In the genomic region with DNA sequence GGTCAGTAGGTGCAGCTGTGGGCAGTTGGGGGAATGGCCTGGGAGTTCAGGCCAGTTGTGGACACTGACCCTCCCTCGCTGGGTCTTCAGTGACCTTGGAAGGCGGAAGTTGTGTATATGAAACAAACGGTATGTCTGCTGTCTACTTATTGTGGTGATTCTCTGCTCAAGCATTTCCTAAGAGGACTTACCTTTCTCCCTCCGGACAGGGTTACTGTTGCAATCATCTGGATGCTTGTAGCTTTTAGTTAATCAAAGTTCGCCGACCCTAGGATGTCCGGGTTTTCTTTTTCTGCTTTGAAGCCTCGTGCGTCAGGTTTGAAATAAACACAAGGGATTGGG, we compare ENCODE assay signal across 8 mouse cellular contexts. TPM values are rescaled to one million over a fixed set of nuclear protein-coding genes. Genes with fewer than 3 reads are reported as not detected.
DNase-seq lines count a peak whose midpoint lies in the region; ATAC-seq and TF ChIP-seq lines count a peak whose summit lies in the region.

No protein-coding gene starts in this region.

- no peak for DNase-seq in lung, postnatal 36 days
- no peak for DNase-seq in embryonic facial prominence, embryonic 14.5 days (ENCODE audit: low spot score)
- DNase-seq in layer of hippocampus, adult 9-10 months (ENCODE audit: low spot score), result no peak
- DNase-seq in layer of hippocampus, adult 11-12 months (ENCODE audit: low spot score), result no peak
- DNase-seq in spleen, adult 18-20 months, result no peak

- H3K4me3 ChIP-seq in lung, embryonic 15.5 days, result peak overlapping the region; percentile 62
- H3K4me3 ChIP-seq in embryonic facial prominence, embryonic 14.5 days (ENCODE audit: low read depth, low read length), result peak overlapping the region; percentile 57
- H3K4me3 ChIP-seq in limb, embryonic 12.5 days (replicated peaks), result peak overlapping the region; percentile 60
- H3K4me3 ChIP-seq in olfactory bulb, adult 2 months (ENCODE audit: insufficient read depth, low read depth, low read length), result peak overlapping the region; percentile 53

- H3K27ac ChIP-seq in lung, embryonic 15.5 days, result no peak overlapping the region
- no peak overlapping the region for H3K27ac ChIP-seq in embryonic facial prominence, embryonic 14.5 days (replicated peaks; ENCODE audit: low read depth, low read length)
- no peak overlapping the region for H3K27ac ChIP-seq in limb, embryonic 12.5 days
- H3K27ac ChIP-seq in olfactory bulb, adult 2 months (ENCODE audit: insufficient read depth, low read depth, low read length), result no peak overlapping the region

- H3K9ac ChIP-seq in lung, embryonic 15.5 days, result peak overlapping the region; percentile 44
- H3K9ac ChIP-seq in embryonic facial prominence, embryonic 14.5 days (ENCODE audit: low read depth, low read length), result peak overlapping the region; percentile 62
- H3K9ac ChIP-seq in limb, embryonic 12.5 days (replicated peaks), result peak overlapping the region; percentile 65

- 7% methylated on average over 9 of the region's 9 CpGs for WGBS in lung, embryonic 15.5 days
- WGBS in embryonic facial prominence, embryonic 14.5 days, result 18% methylated on average over 9 of the region's 9 CpGs
- 17% methylated on average over 9 of the region's 9 CpGs for WGBS in limb, embryonic 12.5 days
- WGBS in olfactory bulb, adult 2 months, result 5% methylated on average over 9 of the region's 9 CpGs

- TF ChIP-seq CTCF in olfactory bulb, adult 2 months (IDR thresholded peaks at IDR 0.05; ENCODE audit: insufficient read depth, low read depth, low read length), result no peak

- H3K9me3 ChIP-seq in lung, embryonic 15.5 days, result no peaks in the 10 kb centered on the region
- no peaks in the 10 kb centered on the region for H3K9me3 ChIP-seq in embryonic facial prominence, embryonic 14.5 days (ENCODE audit: control insufficient read depth, low read length)
- no peaks in the 10 kb centered on the region for H3K9me3 ChIP-seq in limb, embryonic 12.5 days

- no peaks in the 10 kb centered on the region for H3K36me3 ChIP-seq in lung, embryonic 15.5 days
- no peaks in the 10 kb centered on the region for H3K36me3 ChIP-seq in embryonic facial prominence, embryonic 14.5 days (ENCODE audit: control insufficient read depth, insufficient read depth, low read length)
- no peaks in the 10 kb centered on the region for H3K36me3 ChIP-seq in limb, embryonic 12.5 days

- H3K4me2 ChIP-seq in lung, embryonic 15.5 days, result peak overlapping the region; percentile 94
- peak overlapping the region; percentile 97 for H3K4me2 ChIP-seq in embryonic facial prominence, embryonic 14.5 days (ENCODE audit: low read depth, low read length)
- H3K4me2 ChIP-seq in limb, embryonic 12.5 days, result peak overlapping the region; percentile 97

- TF ChIP-seq POLR2A in olfactory bulb, adult 2 months (IDR thresholded peaks at IDR 0.05; ENCODE audit: insufficient read depth, low read depth, low read length), result no peak

- H3K27me3 ChIP-seq in lung, embryonic 15.5 days, result no peaks in the 10 kb centered on the region
- no peaks in the 10 kb centered on the region for H3K27me3 ChIP-seq in embryonic facial prominence, embryonic 14.5 days (replicated peaks; ENCODE audit: control insufficient read depth, insufficient read depth, low read length)
- H3K27me3 ChIP-seq in limb, embryonic 12.5 days, result peaks cover 18% of the 10 kb centered on the region

- no peak for ATAC-seq in lung, embryonic 15.5 days (ENCODE audit: borderline replicate concordance, extremely low read depth, low FRiP score, low TSS enrichment)
- no peak for ATAC-seq in embryonic facial prominence, embryonic 14.5 days (ENCODE audit: low read depth)
- no peak for ATAC-seq in limb, embryonic 12.5 days (ENCODE audit: insufficient number of reproducible peaks, insufficient read depth, low FRiP score, low TSS enrichment, low read depth)

- H3K4me1 ChIP-seq in lung, embryonic 15.5 days, result no peaks in the 10 kb centered on the region
- no peaks in the 10 kb centered on the region; the same call in 1 of the 2 replicates for H3K4me1 ChIP-seq in embryonic facial prominence, embryonic 14.5 days (ENCODE audit: control insufficient read depth, insufficient read depth, low read length)
- H3K4me1 ChIP-seq in limb, embryonic 12.5 days (replicated peaks), result peaks cover 5% of the 10 kb centered on the region; the same call in 1 of the 2 replicates
- peaks cover 4% of the 10 kb centered on the region for H3K4me1 ChIP-seq in olfactory bulb, adult 2 months (ENCODE audit: control insufficient read depth, insufficient read depth, low read length)

RNA-seq across cellular contexts. Expression of a gene that starts 0.5 kb away (rescaled TPM):
- 10.8 TPM in 2 replicates for polyA plus RNA-seq in lung, embryonic 15.5 days (2015; fragmentation: Nextera tagmentation; extraction: Ambion mirVana)
- 7.9 and 8.1 TPM in 2 replicates for polyA plus RNA-seq in embryonic facial prominence, embryonic 14.5 days (2014; fragmentation: Nextera tagmentation; extraction: Ambion mirVana)
- polyA plus RNA-seq in limb, embryonic 12.5 days (2016; fragmentation: Nextera tagmentation; extraction: Ambion mirVana), result 4.3 and 5.6 TPM in 2 replicates
- not detected in 2 replicates for polyA plus RNA-seq in olfactory bulb, adult 2 months (2012; ENCODE audit: insufficient read depth, insufficient read length, low replicate concordance, missing spikeins)

RNA-seq across cellular contexts. Expression of a gene that starts 47.9 kb away (rescaled TPM):
- polyA plus RNA-seq in lung, embryonic 15.5 days (2015; fragmentation: Nextera tagmentation; extraction: Ambion mirVana), result 504 and 516 TPM in 2 replicates
- 506 and 518 TPM in 2 replicates for polyA plus RNA-seq in embryonic facial prominence, embryonic 14.5 days (2014; fragmentation: Nextera tagmentation; extraction: Ambion mirVana)
- 476 and 501 TPM in 2 replicates for polyA plus RNA-seq in limb, embryonic 12.5 days (2016; fragmentation: Nextera tagmentation; extraction: Ambion mirVana)
- 60.9 and 109 TPM in 2 replicates for polyA plus RNA-seq in olfactory bulb, adult 2 months (2012; ENCODE audit: insufficient read depth, insufficient read length, low replicate concordance, missing spikeins)
